Mouse (Mus musculus): Measurements from ENCODE around the gene Arhgap1.
A peak's percentile ranks its signal among the peaks of the same experiment; 100 is the strongest.

Arhgap1 gene

GRCm38 (mm10) chr2:91649152-91649551 lies 508 bp upstream of the Arhgap1 start:
- DNase-seq, result no peak

GRCm38 (mm10) chr2:91650360-91650995 lies 818 bp downstream of the Arhgap1 start:
- DNase-seq, result no peak

GRCm38 (mm10) chr2:91651458-91652258 lies 2.0 kb downstream of the Arhgap1 start:
- DNase-seq, result no peak

- DNase-seq, result no peak
Measured at GRCm38 (mm10) chr2:91652863-91653262, 3.2 kb downstream of the Arhgap1 start.

- DNase-seq, result no peak
Measured at GRCm38 (mm10) chr2:91655388-91655787, 5.7 kb downstream of the Arhgap1 start.

GRCm38 (mm10) chr2:91655827-91656226 lies 6.2 kb downstream of the Arhgap1 start:
- DNase-seq, result no peak

GRCm38 (mm10) chr2:91656774-91657173 lies 7.1 kb downstream of the Arhgap1 start:
- DNase-seq, result no peak

- DNase-seq, result no peak
Measured at GRCm38 (mm10) chr2:91659657-91660056, 10.0 kb downstream of the Arhgap1 start.

GRCm38 (mm10) chr2:91660981-91661380 lies 11.3 kb downstream of the Arhgap1 start:
- no peak for DNase-seq

- DNase-seq, result no peak
Measured at GRCm38 (mm10) chr2:91664780-91665179, 15.1 kb downstream of the Arhgap1 start.

- DNase-seq, result no peak
Measured at GRCm38 (mm10) chr2:91666386-91666910, 16.8 kb downstream of the Arhgap1 start.

GRCm38 (mm10) chr2:91667747-91668146 lies 18.1 kb downstream of the Arhgap1 start:
- no peak for DNase-seq

GRCm38 (mm10) chr2:91669326-91669725 lies 19.7 kb downstream of the Arhgap1 start:
- no peak for DNase-seq

GRCm38 (mm10) chr2:91670038-91670437 lies 20.4 kb downstream of the Arhgap1 start:
- no peak for DNase-seq

- DNase-seq, result no peak
Measured at GRCm38 (mm10) chr2:91673587-91673986, 23.9 kb downstream of the Arhgap1 start.

- no peak for DNase-seq
Measured at GRCm38 (mm10) chr2:91674895-91675294, 25.2 kb downstream of the Arhgap1 start.

- DNase-seq, result no peak
Measured at GRCm38 (mm10) chr2:91676420-91676819, 26.8 kb downstream of the Arhgap1 start.

GRCm38 (mm10) chr2:91676961-91677360 lies 27.3 kb downstream of the Arhgap1 start:
- DNase-seq, result no peak

- DNase-seq, result peak; percentile 56
Measured at GRCm38 (mm10) chr2:91682850-91683249, 33.2 kb downstream of the Arhgap1 start.

GRCm38 (mm10) chr2:91683919-91684318 lies 34.3 kb downstream of the Arhgap1 start:
- DNase-seq, result peak; percentile 41

- DNase-seq, result no peak
Measured at GRCm38 (mm10) chr2:91689452-91689851, 39.8 kb downstream of the Arhgap1 start.

- no peak for DNase-seq
Measured at GRCm38 (mm10) chr2:91695436-91696224, 46.0 kb downstream of the Arhgap1 start.

- no peak for DNase-seq
Measured at GRCm38 (mm10) chr2:91696225-91696590, 46.5 kb downstream of the Arhgap1 start.
